Comparison of ENCODE assay signal across 18 mouse cellular contexts in the genomic region with DNA sequence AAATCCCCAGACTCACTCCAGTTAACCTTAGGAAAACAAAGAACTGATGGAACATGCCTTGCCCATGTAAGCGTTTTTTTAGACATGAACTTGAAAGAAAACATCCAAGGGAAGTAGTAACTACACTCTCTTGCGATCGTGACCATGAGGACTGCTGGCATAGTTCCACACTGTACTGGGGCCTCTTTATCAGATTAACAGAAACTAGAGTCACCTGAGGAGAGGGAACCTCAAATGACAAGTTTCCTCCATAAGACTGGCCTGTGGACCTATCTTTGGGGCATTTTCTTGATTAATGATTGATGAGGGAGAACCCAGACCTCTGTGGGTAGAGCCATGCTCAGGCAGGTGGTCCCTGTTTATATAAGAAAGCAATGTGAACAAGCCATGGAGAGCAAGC.
"Had no signal": no experiment of that assay in that cellular context is flagged by ENCODE, and none has a peak within 500 bp of the region (broad histone marks: within the 10 kb centered on the region; RNA-seq: fewer than 3 reads in every experiment).

No protein-coding gene starts in this region.

- H3K4me2 ChIP-seq: liver, embryonic 13.5 days; stomach, embryonic 15.5 days had no signal

- H3K9me3 ChIP-seq: liver, embryonic 13.5 days; megakaryocyte, embryonic 14.5 days; midbrain, embryonic 10.5 days; stomach, embryonic 15.5 days had no signal

- H3K27me3 ChIP-seq: liver, embryonic 13.5 days; megakaryocyte, embryonic 14.5 days; stomach, embryonic 15.5 days had no signal

- DNase-seq: kidney, adult 9 months; kidney, postnatal 10 days; kidney, postnatal 36 days; layer of hippocampus, postnatal 36 days; liver, embryonic 13.5 days; lung, adult 2 months; midbrain, embryonic 14.5 days; right cerebral cortex, adult 18-20 months; right cerebral cortex, postnatal 14 days; spleen, adult 18-20 months; thymus, adult 2 months; thymus, postnatal 14 days; thymus, postnatal 4 days had no signal

- H3K36me3 ChIP-seq: liver, embryonic 13.5 days; midbrain, embryonic 10.5 days; stomach, embryonic 15.5 days had no signal

- H3K9ac ChIP-seq: liver, embryonic 13.5 days; stomach, embryonic 15.5 days had no signal

- H3K27ac ChIP-seq: left cerebral cortex, adult 2 months; liver, embryonic 13.5 days; macrophage; midbrain, embryonic 10.5 days had no signal

- H3K4me3 ChIP-seq: left cerebral cortex, adult 2 months; liver, embryonic 13.5 days; megakaryocyte, embryonic 14.5 days; midbrain, embryonic 10.5 days; stomach, embryonic 15.5 days had no signal

- H3K4me1 ChIP-seq: midbrain, embryonic 10.5 days had no signal
